Mouse (Mus musculus) limb, embryonic 15.5 days (tissue): Measurements from ENCODE around the gene Tpd52l2. TPM values are rescaled to one million over a fixed set of nuclear protein-coding genes. Genes with fewer than 3 reads are reported as not detected.

Source experiments
- ATAC-seq: fragments of 200-750 bp; cut with Nextera tagmentation; 2 replicates; pipeline ENCODE4 v1.8.0; 2017; ENCODE audit warnings: low read depth, moderate TSS enrichment; ENCODE audit not compliant: insufficient number of reproducible peaks, low FRiP score, low TSS enrichment
- H3K27ac ChIP-seq: fragments of 300-500 bp; sonication (generic); 2 replicates; pipeline ENCODE4 v1.5.1; 2015; ENCODE audit warnings: moderate library complexity, mild to moderate bottlenecking, inconsistent platforms
- H3K27me3 ChIP-seq: fragments of 300-500 bp; sonication (generic); 2 replicates; pipeline ENCODE4 v1.6.1; 2015; ENCODE audit warnings: inconsistent platforms
- H3K36me3 ChIP-seq: fragments of 300-500 bp; sonication (generic); 2 replicates; pipeline ENCODE4 v1.6.1; 2015; ENCODE audit warnings: inconsistent platforms
- H3K4me1 ChIP-seq: fragments of 300-500 bp; sonication (generic); 2 replicates; pipeline ENCODE4 v1.6.1; 2015; ENCODE audit warnings: inconsistent platforms
- H3K4me2 ChIP-seq: fragments of 300-500 bp; sonication (generic); 2 replicates; pipeline ENCODE4 v1.6.1; 2015; ENCODE audit warnings: mild to moderate bottlenecking, inconsistent platforms
- H3K4me3 ChIP-seq: fragments of 300-500 bp; sonication (generic); 2 replicates; pipeline ENCODE4 v1.5.1; 2015; ENCODE audit warnings: mild to moderate bottlenecking, inconsistent platforms
- H3K9ac ChIP-seq: fragments of 300-500 bp; sonication (generic); 2 replicates; pipeline ENCODE4 v1.6.1; 2015; ENCODE audit warnings: inconsistent platforms
- H3K9me3 ChIP-seq: fragments of 300-500 bp; sonication (generic); 2 replicates; pipeline ENCODE4 v1.6.1; 2016; ENCODE audit warnings: inconsistent platforms
- WGBS: fragments of 180-500 bp; shearing (Covaris S2); methylation state at CpG from one replicate; pipeline ENCODE4 v1.1.7; 2015; 5-methylcytosine and 5-hydroxymethylcytosine counted together
- polyA plus RNA-seq: library from polyadenylated mRNA; unstranded; fragments of >200 nt; fragmentation: Nextera tagmentation; extraction: Ambion mirVana; gene quantifications from 2 replicates; pipeline ENCODE4 v1.2.1, GENCODE M21; 2015

Tpd52l2 gene
- polyA plus RNA-seq: 155 and 159 TPM in 2 replicates

- Histone ChIP-seq H3K9me3 (no peaks in the 10 kb centered on the region), H3K36me3 (peaks cover 27% of the 10 kb centered on the region), H3K9ac (peak within 1 kb of the TSS; percentile 77), H3K4me2 (peak within 1 kb of the TSS; percentile 85), H3K4me1 (peaks cover 18% of the 10 kb centered on the region), H3K27ac (peak within 1 kb of the TSS; percentile 90), H3K27me3 (no peaks in the 10 kb centered on the region), H3K4me3 (peak within 1 kb of the TSS; percentile 62)
- ATAC-seq: peak; percentile 95
- under 1% methylated on average over 46 of the region's 46 CpGs for WGBS
Observed at GRCm38 (mm10) chr2:181496831-181497547, at the start of gene Tpd52l2. Tpd52l2 (plus strand) TSS chr2:181497142.

- H3K36me3 ChIP-seq: no peaks in the 10 kb centered on the region
- no peak for ATAC-seq
- peaks cover 6% of the 10 kb centered on the region for H3K27me3 ChIP-seq
- H3K4me2 ChIP-seq: no peak overlapping the region
- no peaks in the 10 kb centered on the region for H3K4me1 ChIP-seq
- H3K9me3 ChIP-seq: no peaks in the 10 kb centered on the region
- H3K9ac ChIP-seq: no peak overlapping the region
- H3K4me3 ChIP-seq: no peak overlapping the region
- H3K27ac ChIP-seq: no peak overlapping the region
- 71% methylated on average over 4 of the region's 4 CpGs for WGBS
Observed at GRCm38 (mm10) chr2:181452181-181452580, 44.8 kb upstream of the Tpd52l2 start.

GRCm38 (mm10) chr2:181453274-181453673, 43.7 kb upstream of the Tpd52l2 start:
- 33% methylated on average over 1 of the region's 1 CpGs for WGBS
- Histone ChIP-seq H3K36me3 (no peaks in the 10 kb centered on the region), H3K27ac (no peak overlapping the region), H3K4me2 (no peak overlapping the region), H3K27me3 (peaks cover 16% of the 10 kb centered on the region), H3K4me1 (peaks cover 5% of the 10 kb centered on the region), H3K9ac (no peak overlapping the region), H3K4me3 (no peak overlapping the region), H3K9me3 (no peaks in the 10 kb centered on the region)
- ATAC-seq: no peak

- Histone ChIP-seq H3K27ac (no peak overlapping the region), H3K4me1 (peaks cover 28% of the 10 kb centered on the region), H3K9me3 (no peaks in the 10 kb centered on the region), H3K9ac (no peak overlapping the region), H3K27me3 (peaks cover 39% of the 10 kb centered on the region), H3K4me2 (no peak overlapping the region), H3K36me3 (no peaks in the 10 kb centered on the region), H3K4me3 (no peak overlapping the region)
- WGBS: 77% methylated on average over 2 of the region's 2 CpGs
- no peak for ATAC-seq
Observed at GRCm38 (mm10) chr2:181455899-181456298, 41.0 kb upstream of the Tpd52l2 start.

GRCm38 (mm10) chr2:181457831-181458230, 39.1 kb upstream of the Tpd52l2 start:
- H3K36me3 ChIP-seq: no peaks in the 10 kb centered on the region
- no peak overlapping the region; the same call in 1 of the 2 replicates for H3K9ac ChIP-seq
- 5% methylated on average over 15 of the region's 15 CpGs for WGBS
- no peaks in the 10 kb centered on the region for H3K9me3 ChIP-seq
- H3K4me1 ChIP-seq: peaks cover 28% of the 10 kb centered on the region
- peaks cover 58% of the 10 kb centered on the region for H3K27me3 ChIP-seq
- H3K27ac ChIP-seq: no peak overlapping the region
- H3K4me2 ChIP-seq: peak overlapping the region; percentile 100
- H3K4me3 ChIP-seq: peak overlapping the region; percentile 78
- no peak for ATAC-seq

GRCm38 (mm10) chr2:181458411-181459152, 38.4 kb upstream of the Tpd52l2 start:
- under 1% methylated on average over 71 of the region's 72 CpGs for whole genome bisulfite sequencing

GRCm38 (mm10) chr2:181459153-181459672, 37.7 kb upstream of the Tpd52l2 start, which contains the start of gene Zbtb46:
Zbtb46 (minus strand) TSS chr2:181459426.
- Histone ChIP-seq H3K4me2 (peak within 1 kb of the TSS; percentile 100), H3K27ac (no peak within 1 kb of the TSS), H3K27me3 (peaks cover 71% of the 10 kb centered on the region), H3K36me3 (no peaks in the 10 kb centered on the region), H3K9me3 (no peaks in the 10 kb centered on the region), H3K9ac (peak within 1 kb of the TSS; percentile 62), H3K4me3 (peak within 1 kb of the TSS; percentile 78), H3K4me1 (peaks cover 28% of the 10 kb centered on the region)
- WGBS: 0% methylated on average over 21 of the region's 83 CpGs
- peak; percentile 89 for ATAC-seq

More at GRCm38 (mm10) chr2:181458411-181459152, 38.4 kb upstream of the Tpd52l2 start:
- no peaks in the 10 kb centered on the region for H3K9me3 ChIP-seq
- peak; percentile 11; the same call in 1 of the 2 replicates for ATAC-seq
- H3K27ac ChIP-seq: no peak overlapping the region
- peak overlapping the region; percentile 62 for H3K9ac ChIP-seq
- no peaks in the 10 kb centered on the region for H3K36me3 ChIP-seq
- H3K4me2 ChIP-seq: peak overlapping the region; percentile 100
- H3K27me3 ChIP-seq: peaks cover 66% of the 10 kb centered on the region
- peaks cover 28% of the 10 kb centered on the region for H3K4me1 ChIP-seq
- peak overlapping the region; percentile 78 for H3K4me3 ChIP-seq

- under 1% methylated on average over 69 of the region's 71 CpGs for WGBS
- Histone ChIP-seq H3K27ac (no peak overlapping the region), H3K36me3 (no peaks in the 10 kb centered on the region), H3K9me3 (no peaks in the 10 kb centered on the region), H3K27me3 (peaks cover 71% of the 10 kb centered on the region), H3K4me2 (peak overlapping the region; percentile 100), H3K4me3 (peak overlapping the region; percentile 78), H3K4me1 (peaks cover 28% of the 10 kb centered on the region), H3K9ac (peak overlapping the region; percentile 35)
- ATAC-seq: peak; percentile 25
Observed at GRCm38 (mm10) chr2:181459673-181460621, 37.0 kb upstream of the Tpd52l2 start.

- Histone ChIP-seq H3K9ac (no peak overlapping the region), H3K27me3 (peaks cover 70% of the 10 kb centered on the region), H3K4me2 (no peak overlapping the region), H3K9me3 (no peaks in the 10 kb centered on the region), H3K27ac (no peak overlapping the region), H3K4me1 (peaks cover 28% of the 10 kb centered on the region), H3K36me3 (no peaks in the 10 kb centered on the region), H3K4me3 (no peak overlapping the region)
- 89% methylated on average over 1 of the region's 1 CpGs for WGBS
- ATAC-seq: no peak
Observed at GRCm38 (mm10) chr2:181461536-181462100, 35.3 kb upstream of the Tpd52l2 start.

- no peak overlapping the region for H3K4me3 ChIP-seq
- 77% methylated on average over 1 of the region's 1 CpGs for whole genome bisulfite sequencing
- H3K9ac ChIP-seq: no peak overlapping the region
- H3K4me1 ChIP-seq: peaks cover 28% of the 10 kb centered on the region
- ATAC-seq: no peak
- H3K36me3 ChIP-seq: no peaks in the 10 kb centered on the region
- no peaks in the 10 kb centered on the region for H3K9me3 ChIP-seq
- no peak overlapping the region for H3K27ac ChIP-seq
- peaks cover 61% of the 10 kb centered on the region for H3K27me3 ChIP-seq
- H3K4me2 ChIP-seq: no peak overlapping the region
Observed at GRCm38 (mm10) chr2:181462604-181463003, 34.3 kb upstream of the Tpd52l2 start.
